Mouse (Mus musculus) megakaryocyte, embryonic 14.5 days (primary cell): ENCODE results near the gene Tmem59l.

Experiments
- FLI1 ChIP-seq: IDR thresholded peaks from 2 replicates; pipeline ENCODE4 v1.6.1; 2012; ENCODE audit warnings: low read length, inconsistent platforms, mixed read lengths
- GATA1 ChIP-seq: IDR thresholded peaks from 3 replicates; pipeline ENCODE4 v1.6.1; 2012; ENCODE audit warnings: mixed read lengths, low read length, inconsistent platforms, borderline replicate concordance

DNA sequence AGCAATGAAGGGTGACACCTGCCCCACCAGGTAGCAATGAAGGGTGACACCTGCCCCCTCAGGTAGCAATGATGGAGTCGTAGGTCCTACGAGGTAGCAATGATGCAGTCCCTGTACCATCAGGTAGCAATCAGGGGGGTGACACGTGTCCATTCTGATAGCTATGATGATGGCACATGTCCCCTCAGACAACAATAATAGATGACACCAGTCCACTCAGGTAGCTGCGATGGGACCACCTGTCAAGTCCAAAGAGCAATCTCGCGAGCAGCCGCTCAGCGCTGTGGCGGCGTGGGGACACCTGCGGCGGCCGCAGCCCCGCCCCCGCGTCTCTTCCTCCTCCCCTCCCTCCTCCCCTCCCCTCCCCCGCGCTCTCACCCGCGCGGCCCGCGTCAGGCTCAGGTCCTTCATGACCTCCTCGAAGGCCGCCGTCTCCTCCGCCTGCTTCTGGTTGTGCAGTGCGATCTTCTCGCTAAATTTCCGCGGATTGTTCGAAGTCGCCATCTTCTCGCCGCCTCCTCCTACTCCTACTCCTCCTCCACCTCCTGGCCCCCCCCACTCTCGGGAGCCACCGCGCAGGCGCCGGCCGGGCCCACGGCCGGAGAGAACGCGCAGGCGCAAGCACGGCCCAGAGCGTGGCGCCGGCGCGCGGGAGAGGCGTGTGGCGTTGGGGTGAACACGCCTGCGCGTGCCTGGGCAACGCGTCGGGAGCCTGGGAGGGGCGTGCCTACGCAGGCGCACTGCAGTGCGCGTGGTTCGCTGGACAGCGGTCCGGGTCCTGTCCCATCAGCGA is 47.9 kb downstream of the Tmem59l start, which contains the start of gene Crtc1:
- TF ChIP-seq GATA1 (no peak), FLI1 (no peak)
